Mouse (Mus musculus): ENCODE measurements around the gene Mrm3. TPM values are rescaled to one million over a fixed set of nuclear protein-coding genes. Genes with fewer than 3 reads are reported as not detected.
"Not testable (repeated sequence)": the region's sequence is repeated elsewhere in the genome, so short reads cannot be mapped to it uniquely, and the experiment has no call there.

Gene Mrm3
- total RNA-seq (2015): 16.3 and 21.1 TPM in 2 replicates
- total RNA-seq (2017): 28.7 and 36.5 TPM in 2 replicates

GRCm38 (mm10) chr11:76242901-76243810 lies at the start of gene Mrm3, which contains the start of gene Glod4:
TSS of gene Mrm3 (plus strand) at chr11:76243715.
TSS of gene Glod4 (minus strand) at chr11:76243725.
- peak; percentile 99 for ATAC-seq (replicated peaks; ENCODE audit: poor library complexity)

DNA sequence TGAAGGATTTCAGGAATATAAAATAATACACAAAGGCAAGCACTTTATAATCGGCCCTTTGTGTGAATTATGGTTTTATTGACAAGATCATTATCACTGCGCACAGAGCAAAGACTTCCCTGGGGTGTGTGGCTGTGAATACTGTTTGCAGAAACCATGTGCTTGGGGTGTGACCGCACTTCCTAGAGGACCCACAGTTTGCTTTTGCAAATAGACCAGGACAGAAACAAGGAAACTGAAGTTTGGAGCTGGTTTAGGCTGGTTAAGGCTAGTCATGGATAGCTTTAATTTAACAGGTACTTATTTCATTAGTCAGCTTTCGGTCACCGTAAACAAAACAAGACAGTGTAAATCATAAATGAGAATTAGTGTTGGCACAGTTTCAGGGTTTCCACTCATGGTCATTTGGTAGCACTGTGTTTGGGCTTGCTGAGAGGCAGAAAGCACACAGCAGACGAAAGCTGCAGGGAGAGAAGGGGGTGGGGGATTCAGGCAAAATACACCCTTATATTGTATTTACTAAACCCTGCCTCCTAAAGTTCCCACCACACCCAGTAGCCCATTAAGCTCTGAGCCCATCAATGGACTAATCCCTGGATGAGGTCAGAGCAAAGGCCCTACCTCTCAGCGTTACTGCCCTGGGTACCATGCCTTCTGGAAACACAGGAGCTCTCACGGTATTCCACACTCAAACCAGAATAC lies 47.1 kb upstream of the Mrm3 start:
- no peak for ATAC-seq (replicated peaks; ENCODE audit: poor library complexity)

DNA sequence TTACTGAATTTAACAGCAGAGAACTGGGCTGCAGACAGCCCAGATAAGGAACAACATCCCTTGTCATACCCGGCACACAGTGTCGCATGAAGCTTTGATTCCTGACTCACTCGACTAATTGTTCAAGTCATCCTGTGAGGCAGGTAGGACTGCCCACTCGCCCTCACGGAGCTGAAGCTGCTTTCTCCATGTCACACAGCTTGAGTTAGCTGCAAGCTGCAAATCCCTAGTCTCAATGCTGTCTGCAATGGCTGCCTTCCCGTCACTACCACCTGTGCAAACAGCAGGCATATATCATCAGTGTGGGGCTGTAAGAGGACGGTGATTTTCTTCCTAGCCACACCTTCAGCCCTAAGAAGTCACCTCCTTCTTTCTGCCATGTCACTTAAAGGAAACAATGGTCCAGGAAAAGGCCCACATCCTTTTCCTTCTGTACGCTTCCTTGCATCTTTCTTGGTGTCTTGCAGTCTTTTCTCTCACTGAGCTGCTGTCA lies 46.5 kb upstream of the Mrm3 start:
- ATAC-seq (replicated peaks; ENCODE audit: poor library complexity): no peak

- ATAC-seq (replicated peaks; ENCODE audit: poor library complexity): peak; percentile 89
Measured at GRCm38 (mm10) chr11:76201761-76202674, 41.5 kb upstream of the Mrm3 start.

- no peak for ATAC-seq (replicated peaks; ENCODE audit: poor library complexity)
Measured at GRCm38 (mm10) chr11:76206793-76207192, 36.7 kb upstream of the Mrm3 start.

DNA sequence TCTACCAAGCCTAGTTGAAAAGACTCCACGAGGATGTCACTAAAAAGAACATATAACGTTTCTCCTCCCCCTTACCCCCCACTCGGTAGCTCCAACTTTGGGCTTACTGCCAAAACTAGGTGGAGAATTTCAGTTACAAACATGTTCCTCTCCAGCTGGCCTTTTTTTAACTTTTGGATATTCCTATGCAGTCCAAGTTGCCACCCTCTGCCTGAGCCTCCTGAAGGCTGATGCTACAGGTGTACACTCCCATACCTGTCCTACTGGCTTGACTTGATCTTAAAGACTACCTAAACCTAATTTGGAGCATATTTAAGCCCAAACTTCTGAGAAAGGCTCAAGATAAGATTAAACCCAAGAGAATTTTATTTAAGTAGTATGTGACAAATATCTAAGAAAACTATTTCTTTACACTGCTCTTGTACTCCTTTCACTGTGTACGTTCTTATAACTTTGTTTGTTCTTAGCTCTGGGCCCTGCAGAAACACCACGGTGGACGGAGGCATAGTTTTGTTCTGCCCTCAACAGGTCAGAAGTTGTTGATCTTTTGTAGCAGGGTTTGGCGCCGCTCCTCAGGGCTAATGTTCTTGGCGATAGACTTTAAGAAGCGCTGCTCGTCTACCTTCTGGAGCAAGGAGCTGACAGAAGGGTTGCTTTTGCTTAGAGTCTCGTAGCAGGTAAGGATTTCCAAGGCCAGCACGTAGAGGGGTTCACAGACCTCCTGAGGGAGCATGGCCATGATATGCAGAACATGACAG lies 33.1 kb upstream of the Mrm3 start:
- no peak for ATAC-seq (replicated peaks; ENCODE audit: poor library complexity)

DNA sequence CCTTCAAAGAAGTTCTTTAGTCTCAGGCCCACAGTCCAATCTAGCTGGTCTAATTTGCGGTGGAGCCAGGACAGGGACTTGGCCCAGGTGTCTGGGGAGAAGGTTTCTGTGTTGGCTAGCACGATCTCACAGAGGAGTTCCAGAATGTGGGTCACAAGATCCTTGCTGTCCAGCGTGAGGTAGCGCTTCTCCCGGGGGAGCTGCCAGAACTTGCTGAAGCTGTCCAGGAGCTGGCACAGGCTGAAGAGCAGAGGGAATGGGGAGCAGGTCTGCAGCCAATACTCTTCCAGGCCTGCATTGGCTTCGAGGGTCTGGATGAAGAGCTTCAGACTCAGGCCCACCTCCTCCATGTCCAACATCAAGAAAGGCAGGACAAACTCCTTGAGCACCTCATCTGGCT lies 31.9 kb upstream of the Mrm3 start:
- not testable (repeated sequence) for ATAC-seq (replicated peaks; ENCODE audit: poor library complexity)

GRCm38 (mm10) chr11:76213841-76214240 lies 29.7 kb upstream of the Mrm3 start:
- no peak for ATAC-seq (replicated peaks; ENCODE audit: poor library complexity)

- ATAC-seq (replicated peaks; ENCODE audit: poor library complexity): no peak
Measured at GRCm38 (mm10) chr11:76215011-76215410, 28.5 kb upstream of the Mrm3 start.

GRCm38 (mm10) chr11:76216049-76216540 lies 27.4 kb upstream of the Mrm3 start:
- no peak for ATAC-seq (replicated peaks; ENCODE audit: poor library complexity)

DNA sequence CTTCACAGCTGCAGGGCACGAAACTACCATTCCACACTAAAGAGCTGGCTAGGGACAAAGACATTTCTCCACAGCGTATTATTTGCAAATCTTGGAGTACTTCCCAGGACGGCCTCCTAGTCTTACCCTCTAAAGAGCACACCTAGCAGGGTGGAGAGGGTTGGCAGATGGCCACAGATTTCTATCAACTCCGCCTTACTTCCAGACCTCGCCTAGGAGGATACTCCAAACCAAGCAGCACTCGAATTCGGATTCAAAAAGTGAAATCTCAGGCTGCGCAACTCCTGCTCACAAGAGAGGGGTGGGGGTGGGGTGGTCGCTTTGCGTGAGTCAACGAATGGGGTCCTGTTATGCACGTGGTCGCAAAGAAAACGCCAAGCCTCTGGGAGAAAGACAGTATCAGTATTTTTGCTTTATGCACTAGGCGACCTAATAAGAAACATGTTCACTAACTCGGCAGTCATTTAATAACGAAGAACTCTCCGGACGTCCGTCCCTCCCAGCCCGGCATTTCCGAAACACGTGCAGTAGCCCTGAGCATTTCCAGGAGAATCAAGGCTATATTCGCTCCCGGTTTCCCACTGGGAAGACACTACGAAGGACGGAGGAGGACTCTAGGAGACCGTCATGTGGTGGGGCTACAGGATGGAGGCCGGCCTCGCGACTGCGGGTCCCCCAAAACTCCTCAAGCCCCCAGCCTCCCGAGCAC lies 26.7 kb upstream of the Mrm3 start:
- ATAC-seq (replicated peaks; ENCODE audit: poor library complexity): peak; percentile 6; the same call in 1 of the 2 replicates

GRCm38 (mm10) chr11:76217390-76217800 lies 26.1 kb upstream of the Mrm3 start, which contains the start of the genes Dbil5 and Gemin4:
TSS of gene Dbil5 (plus strand) at chr11:76217608.
TSS of gene Gemin4 (minus strand) at chr11:76217664.
- ATAC-seq (replicated peaks; ENCODE audit: poor library complexity): peak; percentile 98

- ATAC-seq (replicated peaks; ENCODE audit: poor library complexity): no peak
Measured at GRCm38 (mm10) chr11:76224631-76225030, 18.9 kb upstream of the Mrm3 start.

DNA sequence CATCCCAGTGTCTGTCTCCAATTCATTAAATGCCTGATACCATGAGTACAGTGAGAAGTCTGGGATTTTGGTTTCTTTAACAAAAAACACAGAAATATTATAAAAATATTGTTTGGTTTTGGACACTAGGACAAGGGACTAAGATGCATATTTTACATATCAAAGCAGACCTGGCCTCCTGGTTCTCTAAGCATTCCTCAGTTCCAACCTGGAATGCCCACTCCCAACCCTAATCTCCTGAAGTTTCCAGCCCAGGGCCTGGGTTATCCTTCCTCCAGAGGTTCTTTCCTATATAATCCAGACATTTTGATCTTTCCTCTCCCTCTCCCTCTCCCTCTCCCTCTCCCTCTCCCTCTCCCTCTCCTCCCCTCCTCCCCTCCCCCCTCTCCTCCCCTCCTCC lies 18.5 kb upstream of the Mrm3 start:
- no peak for ATAC-seq (replicated peaks; ENCODE audit: poor library complexity)

- ATAC-seq (replicated peaks; ENCODE audit: poor library complexity): no peak
Measured at GRCm38 (mm10) chr11:76236136-76236535, 7.4 kb upstream of the Mrm3 start.

DNA sequence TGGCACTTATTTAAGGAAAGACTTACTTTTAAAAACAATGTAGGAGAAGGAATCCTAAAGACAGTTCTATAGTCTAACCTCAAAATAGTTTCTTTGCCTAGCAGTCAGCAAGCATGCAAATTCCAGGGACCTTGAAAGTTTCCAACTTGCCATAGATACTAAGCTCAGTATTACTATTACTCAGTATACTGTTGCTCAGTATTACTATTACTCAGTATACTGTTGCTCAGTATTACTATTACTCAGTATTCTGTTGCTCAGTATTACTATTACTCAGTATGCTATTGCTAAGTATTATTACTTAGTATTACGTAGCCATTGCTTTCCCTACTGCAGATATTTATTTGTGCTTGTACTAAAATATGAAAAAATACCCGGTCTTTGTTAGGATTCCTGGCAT lies 3.8 kb upstream of the Mrm3 start:
- no peak for ATAC-seq (replicated peaks; ENCODE audit: poor library complexity)

DNA sequence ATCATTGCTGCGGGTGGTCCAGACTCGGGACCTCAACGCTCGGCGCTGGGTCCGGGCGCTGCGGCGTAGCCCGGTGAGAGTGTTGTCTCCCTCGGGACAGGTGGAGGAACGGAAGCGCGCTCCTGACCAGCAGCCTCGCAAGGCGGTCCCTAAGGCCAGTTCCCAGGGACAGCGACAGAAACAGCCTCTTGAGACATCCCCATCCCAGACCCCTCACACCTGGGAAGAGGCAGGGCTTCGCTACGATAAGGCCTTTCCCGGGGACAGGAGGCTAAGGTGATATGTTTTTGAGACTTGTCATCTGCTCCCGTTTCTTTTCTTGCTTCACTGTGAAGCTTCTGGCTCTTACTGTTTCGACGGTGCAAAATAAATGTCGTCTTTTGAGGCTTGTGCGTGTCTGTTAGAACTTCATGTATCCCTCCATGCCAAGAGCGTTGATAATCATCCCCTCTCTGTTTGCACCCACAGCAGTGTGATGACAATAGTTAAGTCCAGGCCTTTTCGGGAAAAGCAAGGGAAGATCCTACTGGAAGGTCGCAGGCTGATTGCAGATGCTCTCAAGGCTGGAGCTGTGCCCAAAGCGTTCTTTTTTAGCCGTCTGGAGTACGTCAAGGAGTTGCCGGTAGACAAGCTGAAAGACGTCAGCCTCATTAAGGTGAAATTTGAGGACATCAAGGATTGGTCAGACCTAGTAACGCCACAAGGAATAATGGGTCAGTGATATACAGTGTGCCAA lies 464 bp downstream of the Mrm3 start:
- peak; percentile 43; the same call in 1 of the 2 replicates for ATAC-seq (replicated peaks; ENCODE audit: poor library complexity)

DNA sequence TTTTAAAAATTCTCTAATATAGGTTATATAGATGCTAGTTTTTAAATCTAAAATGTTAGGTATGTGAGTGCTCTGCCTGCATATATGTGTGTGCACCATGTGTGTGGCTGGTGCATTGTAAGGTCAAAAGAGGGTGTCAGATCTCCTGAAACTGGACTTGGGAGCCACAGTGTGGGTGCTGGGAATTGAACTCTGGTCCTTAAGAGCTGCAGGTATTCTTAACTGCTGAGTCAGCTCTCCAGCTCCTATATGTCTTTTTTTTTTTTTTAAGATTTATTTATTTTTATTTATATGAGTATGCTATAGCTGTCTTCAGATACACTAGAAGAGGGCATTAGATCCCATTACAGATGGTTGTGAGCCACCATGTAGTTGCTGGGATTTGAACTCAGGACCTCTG lies 2.9 kb downstream of the Mrm3 start:
- ATAC-seq (replicated peaks; ENCODE audit: poor library complexity): no peak

Data from megakaryocyte progenitor cell, adult 5-6 weeks (primary cell).